Mouse (Mus musculus) CD4-positive naive resting alpha-beta T cell, adult 76 days (primary cell): ENCODE results near the gene Zfp184. TPM values are rescaled to one million over a fixed set of nuclear protein-coding genes. Genes with fewer than 3 reads are reported as not detected.

ENCODE experiments used
- total RNA-seq: library from RNA; stranded (reverse); gene quantifications from one replicate; pipeline ENCODE4 v1.2.4, GENCODE M21; 2023

The Zfp184 gene
- total RNA-seq, result 3.5 TPM

DNA sequence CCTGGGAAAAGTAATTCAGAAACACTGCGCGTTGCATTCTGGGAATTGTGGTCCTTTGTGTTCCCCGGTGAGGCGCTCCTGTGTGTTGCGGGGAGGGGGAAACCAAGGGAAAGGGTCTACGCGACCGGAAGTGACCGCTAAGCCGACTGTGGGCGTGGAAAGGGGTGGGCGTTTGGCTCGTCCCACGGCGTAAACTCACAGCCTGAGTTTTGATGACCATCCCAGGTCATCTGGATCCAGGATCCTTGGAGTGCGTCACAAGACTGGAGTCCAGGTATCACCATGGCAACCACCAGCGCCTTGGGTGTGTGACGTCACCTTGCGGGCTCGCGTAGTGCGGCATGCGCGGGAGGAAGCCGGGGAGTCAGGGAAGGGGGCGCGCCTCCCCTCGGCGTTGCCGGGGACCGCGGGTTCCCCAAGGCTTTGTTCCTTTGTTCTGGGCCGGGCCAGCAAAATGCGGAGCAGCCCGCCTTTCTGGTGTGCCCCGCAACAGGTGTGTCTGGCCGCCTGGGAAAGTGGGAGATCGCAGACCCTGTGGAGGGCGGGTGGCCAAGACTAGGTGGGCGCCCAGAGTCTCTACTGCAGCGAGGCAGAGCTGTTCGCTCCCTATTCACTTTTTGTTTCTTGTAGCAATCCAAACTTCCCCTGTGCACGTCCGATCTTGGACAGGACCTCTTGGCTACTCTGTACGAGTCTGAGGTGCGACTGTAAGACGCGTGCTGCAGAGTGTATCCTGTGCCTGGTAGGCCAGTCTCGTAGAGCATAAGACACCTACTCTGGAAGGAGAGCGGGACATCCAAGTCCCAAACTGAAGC lies at the start of gene Zfp184:
Gene Zfp184, plus strand, starts transcription at position 169 of the 815 bp plus-strand sequence.

DNA sequence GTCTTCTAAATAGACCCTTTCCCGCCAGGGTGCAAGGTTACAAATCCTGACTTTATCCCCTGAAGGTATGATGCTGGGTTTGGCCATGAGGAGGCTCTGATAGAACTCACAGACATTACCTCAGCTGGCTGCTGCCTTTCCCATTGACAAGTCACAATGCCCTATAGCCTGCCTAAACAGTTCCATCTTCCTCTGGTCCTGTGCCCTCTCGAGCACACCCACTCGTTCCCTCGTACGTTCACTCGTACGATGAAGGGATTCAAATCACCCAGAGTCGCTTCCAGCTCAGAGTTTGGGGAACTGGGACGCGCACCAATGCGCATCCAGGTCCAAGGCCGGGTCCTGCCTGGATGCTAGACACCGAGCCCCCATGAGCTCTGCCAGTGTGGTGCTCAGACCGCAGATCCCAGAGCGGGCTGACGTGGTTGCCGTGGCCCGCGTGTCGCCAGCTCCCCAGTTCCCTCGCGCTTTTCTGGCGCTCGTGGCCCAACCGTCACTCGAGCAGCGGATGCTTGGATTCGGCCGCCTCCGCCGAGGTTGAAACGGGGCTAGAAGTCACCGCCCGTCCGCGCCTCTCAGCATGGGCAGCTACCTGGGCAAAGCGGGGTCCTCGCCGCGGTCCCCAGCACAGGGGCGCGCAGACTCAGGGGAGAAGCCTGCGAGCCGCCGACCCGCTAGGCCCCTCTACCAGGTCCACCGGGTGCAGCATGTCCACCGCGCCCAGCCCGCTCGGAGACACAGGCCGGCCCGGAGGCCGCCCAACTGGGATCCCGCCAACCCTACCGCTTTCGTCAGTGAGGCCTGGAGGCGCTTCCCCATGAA lies 36.3 kb downstream of the Zfp184 start, which contains the start of gene Pom121l2:
Gene Pom121l2, plus strand, starts transcription at position 214 of the 822 bp plus-strand sequence.

DNA sequence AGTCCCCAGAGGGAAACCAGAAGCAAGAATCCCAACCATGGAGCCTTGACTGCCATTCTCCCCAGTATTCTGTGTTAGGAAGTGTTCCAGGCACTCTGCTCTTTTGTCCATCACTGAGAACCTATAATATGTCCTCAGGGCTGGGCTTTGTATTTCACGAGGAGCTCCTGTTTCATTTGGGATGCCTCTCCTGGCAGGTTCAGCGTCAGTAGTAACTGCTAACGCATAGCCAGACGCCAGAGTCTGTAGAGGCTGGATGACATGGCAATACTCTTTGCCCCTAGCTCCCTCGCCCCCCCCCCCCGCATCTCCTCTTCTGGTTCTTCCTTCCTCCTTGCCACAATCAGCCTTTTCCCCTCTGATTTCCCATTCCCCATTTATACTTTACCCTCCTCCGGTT lies 64.7 kb downstream of the Zfp184 start, which contains the start of gene Prss16:
Gene Prss16, minus strand, starts transcription at position 101 of the 400 bp plus-strand sequence.

Other genes starting within 250 kb of the Zfp184 start
- gene Olfr1359, start 247.0 kb upstream of the Zfp184 start, total RNA-seq, result not detected
- 38.5 TPM for gene Hist1h2bl, start 229.0 kb upstream of the Zfp184 start, total RNA-seq
- 23.2 TPM for gene Hist1h2ai, start 228.7 kb upstream of the Zfp184 start, total RNA-seq
- gene Hist1h3h, start 227.4 kb upstream of the Zfp184 start, total RNA-seq, result 51.3 TPM
- 9.1 TPM for gene Hist1h2bm, start 223.1 kb upstream of the Zfp184 start, total RNA-seq
- gene Hist1h4j, start 210.0 kb upstream of the Zfp184 start, total RNA-seq, result 8.5 TPM
- gene Hist1h4k, start 194.6 kb upstream of the Zfp184 start, total RNA-seq, result 192 TPM
- 29.1 TPM for gene Hist1h2ak, start 191.3 kb upstream of the Zfp184 start, total RNA-seq
- gene Hist1h2bn, start 191.0 kb upstream of the Zfp184 start, total RNA-seq, result 72.0 TPM
- gene Hist1h1b, start 164.5 kb upstream of the Zfp184 start, total RNA-seq, result 15.4 TPM
- 103 TPM for gene Hist1h3i, start 161.7 kb upstream of the Zfp184 start, total RNA-seq
- 12.5 TPM for gene Hist1h2an, start 157.9 kb upstream of the Zfp184 start, total RNA-seq
- gene Hist1h2bp, start 157.6 kb upstream of the Zfp184 start, total RNA-seq, result 14.0 TPM
- 25.5 TPM for gene Hist1h2bq, start 134.9 kb upstream of the Zfp184 start, total RNA-seq
- 52.1 TPM for gene Hist1h2ao, start 134.6 kb upstream of the Zfp184 start, total RNA-seq
- 202 TPM for gene Hist1h4m, start 133.3 kb upstream of the Zfp184 start, total RNA-seq
- not detected for gene Hist1h4n, start 112.9 kb upstream of the Zfp184 start, total RNA-seq
- 61.1 TPM for gene Hist1h2ap, start 111.6 kb upstream of the Zfp184 start, total RNA-seq
- 25.7 TPM for gene Hist1h2br, start 111.4 kb upstream of the Zfp184 start, total RNA-seq
- gene Pom121l2, start 36.1 kb downstream of the Zfp184 start, total RNA-seq, result not detected
- gene Prss16, start 64.6 kb downstream of the Zfp184 start, total RNA-seq, result 0.53 TPM
- gene Hist1h2ah, start 90.5 kb downstream of the Zfp184 start, total RNA-seq, result 27.0 TPM
- gene Hist1h2bk, start 90.8 kb downstream of the Zfp184 start, total RNA-seq, result 29.9 TPM
- 44.4 TPM for gene Hist1h4i, start 96.3 kb downstream of the Zfp184 start, total RNA-seq
- gene Hist1h2ag, start 97.8 kb downstream of the Zfp184 start, total RNA-seq, result 28.7 TPM
- 24.6 TPM for gene Hist1h2bj, start 98.1 kb downstream of the Zfp184 start, total RNA-seq
- gene Vmn1r188, start 139.3 kb downstream of the Zfp184 start, total RNA-seq, result not detected
- not detected for gene Vmn1r189, start 160.7 kb downstream of the Zfp184 start, total RNA-seq
- gene Vmn1r191, start 238.9 kb downstream of the Zfp184 start, total RNA-seq, result not detected
- not detected for gene Vmn1r192, start 246.0 kb downstream of the Zfp184 start, total RNA-seq